13 mouse cellular contexts compared by ENCODE assay signal in genomic region chr7:109197161-109197650, GRCm38 (mm10). TPM values are rescaled to one million over a fixed set of nuclear protein-coding genes. Genes with fewer than 3 reads are reported as not detected.
A peak's percentile ranks its signal among the peaks of the same experiment; 100 is the strongest.
DNase-seq lines count a peak whose midpoint lies in the region; ATAC-seq lines count a peak whose summit lies in the region.
"Had no signal": no experiment of that assay in that cellular context is flagged by ENCODE, and none has a peak within 500 bp of the region (broad histone marks: within the 10 kb centered on the region; RNA-seq: fewer than 3 reads in every experiment).

No protein-coding gene starts in this region.

- ATAC-seq in forebrain, embryonic 11.5 days (replicated peaks; ENCODE audit: low FRiP score) = peak; percentile 10; the same call in 1 of the 2 replicates
- no peak for ATAC-seq in forebrain, embryonic 13.5 days
- 0 out of 2 replicates have a peak, but pooled peaks have one; percentile 4 for ATAC-seq in kidney, embryonic 16.5 days (ENCODE audit: low FRiP score, low TSS enrichment)
- ATAC-seq in stomach, embryonic 16.5 days (ENCODE audit: insufficient read depth, low FRiP score) = peak; percentile 30; the same call in 1 of the 2 replicates
- ATAC-seq: inflammation-experienced regulatory T-cells, adult 6 months had no signal

- no peaks in the 10 kb centered on the region for H3K36me3 ChIP-seq in forebrain, embryonic 11.5 days (ENCODE audit: control insufficient read depth, insufficient read depth, low read length)
- H3K36me3 ChIP-seq in forebrain, embryonic 13.5 days (ENCODE audit: poor library complexity, severe bottlenecking) = no peaks in the 10 kb centered on the region
- H3K36me3 ChIP-seq in kidney, embryonic 16.5 days (ENCODE audit: insufficient read depth, low read length) = no peaks in the 10 kb centered on the region
- no peaks in the 10 kb centered on the region for H3K36me3 ChIP-seq in midbrain, embryonic 10.5 days
- no peaks in the 10 kb centered on the region for H3K36me3 ChIP-seq in stomach, embryonic 16.5 days (ENCODE audit: control insufficient read depth, insufficient read depth, low read length)
- H3K36me3 ChIP-seq: heart, embryonic 13.5 days; liver, embryonic 13.5 days had no signal

- no peak overlapping the region for H3K9ac ChIP-seq in forebrain, embryonic 11.5 days (ENCODE audit: low read length)
- no peak overlapping the region for H3K9ac ChIP-seq in forebrain, embryonic 13.5 days
- H3K9ac ChIP-seq in kidney, embryonic 16.5 days (replicated peaks; ENCODE audit: low read length) = no peak overlapping the region
- no peak overlapping the region for H3K9ac ChIP-seq in stomach, embryonic 16.5 days (ENCODE audit: low read length)
- H3K9ac ChIP-seq: heart, embryonic 13.5 days; liver, embryonic 13.5 days had no signal

- no peak overlapping the region for H3K4me3 ChIP-seq in forebrain, embryonic 11.5 days (ENCODE audit: low read depth, low read length)
- H3K4me3 ChIP-seq in forebrain, embryonic 13.5 days = no peak overlapping the region
- H3K4me3 ChIP-seq in kidney, embryonic 16.5 days (ENCODE audit: low read length) = no peak overlapping the region
- H3K4me3 ChIP-seq in midbrain, embryonic 10.5 days = peak overlapping the region; percentile 36
- no peak overlapping the region for H3K4me3 ChIP-seq in stomach, embryonic 16.5 days (replicated peaks; ENCODE audit: low read length)
- H3K4me3 ChIP-seq: heart, embryonic 13.5 days; liver, embryonic 13.5 days had no signal

- 0 out of 2 replicates have a peak overlapping the region, but pooled peaks have one; percentile 5 for H3K4me2 ChIP-seq in forebrain, embryonic 11.5 days (ENCODE audit: low read depth, low read length, severe bottlenecking)
- H3K4me2 ChIP-seq in forebrain, embryonic 13.5 days = no peak overlapping the region; the same call in 1 of the 2 replicates
- 0 out of 2 replicates have a peak overlapping the region, but pooled peaks have one; percentile 19 for H3K4me2 ChIP-seq in kidney, embryonic 16.5 days (replicated peaks; ENCODE audit: low read depth, low read length)
- no peak overlapping the region for H3K4me2 ChIP-seq in stomach, embryonic 16.5 days (ENCODE audit: low read depth, low read length)
- H3K4me2 ChIP-seq: heart, embryonic 13.5 days; liver, embryonic 13.5 days had no signal

- DNase-seq in forebrain, embryonic 11.5 days (ENCODE audit: low spot score) = peak; percentile 45
- DNase-seq in kidney, postnatal 10 days = no peak
- no peak for DNase-seq in midbrain, embryonic 10.5 days (ENCODE audit: low spot score)
- DNase-seq in spleen, adult 18-20 months = no peak
- no peak for DNase-seq in layer of hippocampus, postnatal 14 days (ENCODE audit: low spot score in 2 of 2)
- DNase-seq: adrenal gland, postnatal 10 days; liver, embryonic 13.5 days; lung, postnatal 14 days had no signal

- WGBS in forebrain, embryonic 11.5 days = 63% methylated on average over 3 of the region's 3 CpGs
- 60% methylated on average over 3 of the region's 3 CpGs for WGBS in forebrain, embryonic 13.5 days
- 40% methylated on average over 3 of the region's 3 CpGs for WGBS in kidney, embryonic 16.5 days
- WGBS in midbrain, embryonic 10.5 days = 68% methylated on average over 3 of the region's 3 CpGs
- 55% methylated on average over 3 of the region's 3 CpGs for WGBS in stomach, embryonic 16.5 days

- H3K4me1 ChIP-seq in forebrain, embryonic 11.5 days (replicated peaks; ENCODE audit: control insufficient read depth, insufficient read depth, low read length) = peaks cover 22% of the 10 kb centered on the region
- H3K4me1 ChIP-seq in forebrain, embryonic 13.5 days = peaks cover 39% of the 10 kb centered on the region
- H3K4me1 ChIP-seq in kidney, embryonic 16.5 days (ENCODE audit: insufficient read depth, low read length) = peaks cover 21% of the 10 kb centered on the region
- peaks cover 61% of the 10 kb centered on the region for H3K4me1 ChIP-seq in midbrain, embryonic 10.5 days
- H3K4me1 ChIP-seq in stomach, embryonic 16.5 days (ENCODE audit: control insufficient read depth, insufficient read depth, low read length) = 0 out of 2 replicates have a peak, but pooled peaks cover 5% of the 10 kb centered on the region
- H3K4me1 ChIP-seq: liver, embryonic 13.5 days had no signal

- H3K9me3 ChIP-seq in forebrain, embryonic 11.5 days (ENCODE audit: control insufficient read depth, low read length) = no peaks in the 10 kb centered on the region; the same call in 1 of the 2 replicates
- no peaks in the 10 kb centered on the region for H3K9me3 ChIP-seq in forebrain, embryonic 13.5 days (replicated peaks)
- no peaks in the 10 kb centered on the region for H3K9me3 ChIP-seq in kidney, embryonic 16.5 days (ENCODE audit: low read length)
- no peaks in the 10 kb centered on the region for H3K9me3 ChIP-seq in midbrain, embryonic 10.5 days (replicated peaks)
- no peaks in the 10 kb centered on the region for H3K9me3 ChIP-seq in stomach, embryonic 16.5 days (replicated peaks; ENCODE audit: control insufficient read depth, low read length)
- H3K9me3 ChIP-seq: heart, embryonic 13.5 days; liver, embryonic 13.5 days had no signal

- H3K27ac ChIP-seq in forebrain, embryonic 11.5 days (ENCODE audit: low read depth, low read length) = peak overlapping the region; percentile 80
- H3K27ac ChIP-seq in forebrain, embryonic 13.5 days = no peak overlapping the region; the same call in 1 of the 2 replicates
- 0 out of 2 replicates have a peak overlapping the region, but pooled peaks have one; percentile 63 for H3K27ac ChIP-seq in kidney, embryonic 16.5 days (ENCODE audit: low read length)
- H3K27ac ChIP-seq in midbrain, embryonic 10.5 days (replicated peaks) = peak overlapping the region; percentile 96
- no peak overlapping the region for H3K27ac ChIP-seq in stomach, embryonic 16.5 days (ENCODE audit: low read length)
- H3K27ac ChIP-seq: heart, embryonic 13.5 days; liver, embryonic 13.5 days had no signal

- H3K27me3 ChIP-seq in forebrain, embryonic 11.5 days (ENCODE audit: control insufficient read depth, insufficient read depth, low read length) = peaks cover 88% of the 10 kb centered on the region
- H3K27me3 ChIP-seq in forebrain, embryonic 13.5 days = peaks cover 96% of the 10 kb centered on the region
- H3K27me3 ChIP-seq in kidney, embryonic 16.5 days (ENCODE audit: insufficient read depth, low read length) = no peaks in the 10 kb centered on the region
- peaks cover 61% of the 10 kb centered on the region for H3K27me3 ChIP-seq in midbrain, embryonic 10.5 days (ENCODE audit: low read depth, poor library complexity, severe bottlenecking)
- H3K27me3 ChIP-seq in stomach, embryonic 16.5 days (ENCODE audit: control insufficient read depth, insufficient read depth, low read length) = no peaks in the 10 kb centered on the region
- H3K27me3 ChIP-seq: heart, embryonic 13.5 days; liver, embryonic 13.5 days had no signal

RNA-seq across cellular contexts. Expression of gene Lmo1, which starts 22.2 kb away (rescaled TPM):
- 114 and 145 TPM in 2 replicates for polyA plus RNA-seq in forebrain, embryonic 11.5 days (2014; fragmentation: Nextera tagmentation; extraction: Ambion mirVana)
- polyA plus RNA-seq in forebrain, embryonic 13.5 days (2015; fragmentation: Nextera tagmentation; extraction: Ambion mirVana) = 36.5 and 50.5 TPM in 2 replicates
- polyA plus RNA-seq in kidney, embryonic 16.5 days (2015; fragmentation: Nextera tagmentation; extraction: Ambion mirVana) = 7.6 and 7.7 TPM in 2 replicates
- 34.8 and 57.9 TPM in 2 replicates for polyA plus RNA-seq in midbrain, embryonic 10.5 days (2016; fragmentation: Nextera tagmentation; extraction: Ambion mirVana)
- polyA plus RNA-seq in stomach, embryonic 16.5 days (2015; fragmentation: Nextera tagmentation; extraction: Ambion mirVana) = 5.2 and 8.3 TPM in 2 replicates
- 10 to 100 TPM; 53.8 to 60.2 TPM for total RNA-seq in layer of hippocampus, postnatal 14 days (2021)
- polyA plus RNA-seq: inflammation-experienced regulatory T-cells, adult 6 months had no signal

Comparison
In these comparisons a context has a peak if more than half of its experiments do, and no peak if none do; other contexts are left out.
1. H3K27ac ChIP-seq: peak in forebrain, embryonic 11.5 days (single experiment), kidney, embryonic 16.5 days (single experiment) and midbrain, embryonic 10.5 days (single experiment); none in forebrain, embryonic 13.5 days (single experiment) and stomach, embryonic 16.5 days (single experiment).
2. H3K4me2 ChIP-seq: peak in forebrain, embryonic 11.5 days (single experiment) and kidney, embryonic 16.5 days (single experiment); none in forebrain, embryonic 13.5 days (single experiment) and stomach, embryonic 16.5 days (single experiment).